Mouse (Mus musculus) megakaryocyte, embryonic 14.5 days (primary cell): Measurements from ENCODE around the gene Pgam1. TPM values are rescaled to one million over a fixed set of nuclear protein-coding genes. Genes with fewer than 3 reads are reported as not detected.

Experiments
- H3K27me3 ChIP-seq: replicated peaks from 2 replicates; pipeline ENCODE3; 2012; ENCODE audit warnings: inconsistent platforms
- H3K36me3 ChIP-seq: replicated peaks from 2 replicates; pipeline ENCODE3; 2012; ENCODE audit warnings: low read length, inconsistent platforms, mixed read lengths
- H3K4me1 ChIP-seq: 2 replicates; pipeline ENCODE4 v1.6.1; 2012; ENCODE audit warnings: inconsistent platforms
- H3K4me3 ChIP-seq: replicated peaks from 2 replicates; pipeline ENCODE3; 2012; ENCODE audit warnings: moderate library complexity, mild to moderate bottlenecking, inconsistent platforms
- H3K9me3 ChIP-seq: 2 replicates; pipeline ENCODE4 v1.6.1; 2012; ENCODE audit warnings: inconsistent platforms
- FLI1 ChIP-seq: IDR thresholded peaks from 2 replicates; pipeline ENCODE4 v1.6.1; 2012; ENCODE audit warnings: low read length, inconsistent platforms, mixed read lengths
- GATA1 ChIP-seq: IDR thresholded peaks from 3 replicates; pipeline ENCODE4 v1.6.1; 2012; ENCODE audit warnings: mixed read lengths, low read length, inconsistent platforms, borderline replicate concordance
- polyA plus RNA-seq: library from polyadenylated mRNA; stranded (reverse); fragments of >175 nt; gene quantifications from 2 replicates; pipeline ENCODE4 v1.2.3, GENCODE M21; 2012; ENCODE audit warnings: low replicate concordance; ENCODE audit not compliant: insufficient read depth

The Pgam1 gene
- polyA plus RNA-seq, 1 experiment = 1,266 TPM

DNA sequence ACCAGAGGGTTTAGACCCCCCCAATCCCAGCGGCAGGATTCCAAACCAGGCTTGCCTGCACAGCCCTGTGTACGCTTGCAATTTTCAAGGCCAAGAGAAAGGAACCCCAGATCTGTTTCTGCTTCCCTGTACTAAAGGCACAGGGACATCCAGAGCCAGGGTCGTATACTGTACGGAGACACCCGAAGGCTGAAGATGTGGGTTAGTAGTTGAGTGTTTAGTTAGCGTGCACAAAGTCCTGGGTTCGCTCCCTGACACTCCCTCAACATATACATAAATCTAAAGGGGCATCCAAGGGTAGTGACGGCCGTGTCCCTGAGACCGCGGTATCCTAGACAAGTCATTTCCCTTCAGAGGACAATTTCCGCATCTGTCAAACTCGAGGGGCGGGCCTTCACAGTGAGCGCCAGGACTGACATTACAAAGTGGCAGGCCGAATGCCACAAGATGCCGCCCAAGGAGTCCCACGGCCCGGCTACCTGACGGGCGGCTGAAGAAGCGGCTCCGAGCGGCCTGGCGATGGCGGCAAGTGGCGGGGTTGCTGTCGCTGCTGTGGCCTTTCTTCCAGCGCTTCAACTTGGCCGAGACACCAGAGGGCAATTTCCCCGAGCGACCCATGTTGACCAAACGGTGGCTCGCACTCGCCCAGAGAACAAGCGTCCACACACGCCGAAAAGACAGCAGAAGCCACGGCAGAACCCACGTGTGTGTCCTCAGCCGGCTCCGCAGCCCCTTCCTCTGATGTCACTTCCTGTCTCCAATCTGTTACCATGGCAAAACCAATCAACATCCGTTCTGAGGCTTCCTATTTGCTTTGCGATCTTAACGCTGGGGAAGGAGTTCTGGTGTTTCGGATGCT is 16.0 kb upstream of the Pgam1 start, which contains the start of gene Rrp12:
Gene Rrp12, minus strand, starts transcription at position 714 of the 859 bp plus-strand sequence.
- Histone ChIP-seq H3K4me3 (peak within 1 kb of the TSS; percentile 96), H3K9me3 (no peaks in the 10 kb centered on the region), H3K27me3 (no peaks in the 10 kb centered on the region), H3K4me1 (peaks cover 66% of the 10 kb centered on the region), H3K36me3 (peaks cover 23% of the 10 kb centered on the region)
- peak; percentile 66; the same call in 1 of the 2 replicates for TF ChIP-seq FLI1
- TF ChIP-seq GATA1 = no peak

DNA sequence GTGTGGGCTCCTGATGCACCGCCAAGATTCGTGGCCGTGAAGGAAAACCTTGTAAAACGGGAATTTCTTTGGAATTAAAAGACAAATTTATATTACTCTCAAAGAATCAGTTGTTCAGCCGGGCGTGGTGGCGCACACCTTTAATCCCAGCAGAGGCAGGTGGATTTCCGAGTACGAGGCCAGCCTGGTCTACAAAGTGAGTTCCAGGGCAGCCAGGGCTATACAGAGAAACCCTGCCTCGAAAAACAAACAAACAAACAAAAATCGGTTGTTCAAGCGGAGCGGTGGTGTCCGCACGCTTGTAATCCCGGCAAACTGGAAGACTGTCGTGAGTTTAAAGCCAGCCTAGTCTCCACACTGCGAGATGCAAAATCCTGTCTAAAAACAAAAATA is 15.4 kb upstream of the Pgam1 start:
- Histone ChIP-seq H3K4me3 (peak overlapping the region; percentile 96), H3K36me3 (peaks cover 17% of the 10 kb centered on the region), H3K4me1 (peaks cover 72% of the 10 kb centered on the region), H3K9me3 (no peaks in the 10 kb centered on the region), H3K27me3 (no peaks in the 10 kb centered on the region)
- TF ChIP-seq FLI1 (no peak), GATA1 (no peak)

DNA sequence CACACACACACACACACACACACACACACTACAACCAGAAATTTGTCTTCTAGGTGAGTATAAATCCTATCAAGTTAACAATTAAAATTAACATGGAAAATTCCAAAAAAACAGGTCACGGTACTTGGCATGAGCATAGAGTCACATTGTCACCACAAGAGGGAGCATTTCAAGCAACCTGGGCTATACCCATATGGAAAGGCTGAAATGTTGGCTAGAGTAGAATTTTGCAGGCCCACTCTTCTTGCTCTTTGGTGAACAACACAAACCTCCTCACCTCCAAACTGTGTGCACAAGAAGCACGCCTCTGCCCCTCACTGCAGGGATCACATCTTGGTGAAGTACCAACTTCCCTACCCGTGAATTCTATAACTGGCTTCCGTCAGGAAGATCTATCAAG is 12.9 kb upstream of the Pgam1 start:
- no peaks in the 10 kb centered on the region for H3K36me3 ChIP-seq
- no peaks in the 10 kb centered on the region for H3K27me3 ChIP-seq
- TF ChIP-seq FLI1 (no peak), GATA1 (no peak)
- H3K4me1 ChIP-seq = peaks cover 78% of the 10 kb centered on the region
- H3K4me3 ChIP-seq = peak overlapping the region; percentile 18
- H3K9me3 ChIP-seq = no peaks in the 10 kb centered on the region

DNA sequence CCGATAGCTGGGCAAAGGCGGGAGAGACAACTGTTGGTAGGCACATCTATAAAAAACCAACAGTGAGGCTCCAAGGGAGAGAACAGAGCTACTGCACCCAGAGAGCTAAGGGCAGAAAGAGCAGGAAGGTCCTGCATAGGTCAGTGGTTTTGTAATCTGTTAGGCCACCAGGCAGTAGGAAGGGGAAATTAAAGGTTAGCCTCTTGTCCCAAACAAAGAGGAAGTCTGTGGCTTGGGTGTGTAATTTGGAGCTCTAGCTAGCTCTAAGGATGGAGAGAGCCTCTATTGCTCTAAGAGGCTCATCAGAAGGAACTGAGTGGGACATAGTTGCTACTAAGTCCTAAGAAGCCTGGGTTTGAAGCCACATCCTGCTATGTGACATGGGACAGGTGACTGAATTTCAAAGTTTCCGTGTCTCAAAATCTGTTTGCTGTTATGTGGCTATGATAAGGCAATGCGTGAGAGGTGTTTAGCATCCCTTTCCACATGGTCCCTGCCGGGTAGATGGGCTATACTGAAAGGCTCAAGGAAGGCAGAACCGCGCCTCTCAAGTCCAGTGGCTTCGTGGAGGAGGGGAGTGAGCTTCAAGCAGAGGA is 11.1 kb upstream of the Pgam1 start:
- TF ChIP-seq GATA1 (no peak), FLI1 (no peak)
- Histone ChIP-seq H3K36me3 (peaks cover 2% of the 10 kb centered on the region), H3K9me3 (no peaks in the 10 kb centered on the region), H3K27me3 (no peaks in the 10 kb centered on the region), H3K4me3 (peak overlapping the region; percentile 83), H3K4me1 (peaks cover 77% of the 10 kb centered on the region)

DNA sequence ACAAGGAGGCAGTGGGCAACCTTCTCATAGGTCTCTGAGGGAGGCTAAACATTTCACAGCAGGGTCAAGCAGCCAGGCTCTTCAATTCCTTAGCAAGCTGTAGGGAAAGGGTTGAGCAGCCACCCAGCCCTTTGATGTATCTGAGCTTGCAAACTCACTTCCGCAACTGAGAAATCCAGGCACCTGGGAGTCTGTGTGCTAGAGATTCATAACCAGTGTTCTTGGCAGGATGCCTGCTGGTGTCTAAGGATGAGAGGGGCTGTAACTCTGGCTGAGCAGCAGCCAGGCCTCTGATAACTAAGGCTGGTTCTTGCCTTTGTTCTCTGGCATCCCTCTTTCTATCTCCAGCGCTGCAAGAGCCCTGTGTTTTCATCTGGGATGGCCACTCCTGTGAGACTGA is 10.0 kb upstream of the Pgam1 start:
- peaks cover 8% of the 10 kb centered on the region for H3K36me3 ChIP-seq
- H3K4me1 ChIP-seq = peaks cover 83% of the 10 kb centered on the region
- H3K9me3 ChIP-seq = no peaks in the 10 kb centered on the region
- peak overlapping the region; percentile 12 for H3K4me3 ChIP-seq
- H3K27me3 ChIP-seq = no peaks in the 10 kb centered on the region
- TF ChIP-seq FLI1 = no peak
- TF ChIP-seq GATA1 = no peak

DNA sequence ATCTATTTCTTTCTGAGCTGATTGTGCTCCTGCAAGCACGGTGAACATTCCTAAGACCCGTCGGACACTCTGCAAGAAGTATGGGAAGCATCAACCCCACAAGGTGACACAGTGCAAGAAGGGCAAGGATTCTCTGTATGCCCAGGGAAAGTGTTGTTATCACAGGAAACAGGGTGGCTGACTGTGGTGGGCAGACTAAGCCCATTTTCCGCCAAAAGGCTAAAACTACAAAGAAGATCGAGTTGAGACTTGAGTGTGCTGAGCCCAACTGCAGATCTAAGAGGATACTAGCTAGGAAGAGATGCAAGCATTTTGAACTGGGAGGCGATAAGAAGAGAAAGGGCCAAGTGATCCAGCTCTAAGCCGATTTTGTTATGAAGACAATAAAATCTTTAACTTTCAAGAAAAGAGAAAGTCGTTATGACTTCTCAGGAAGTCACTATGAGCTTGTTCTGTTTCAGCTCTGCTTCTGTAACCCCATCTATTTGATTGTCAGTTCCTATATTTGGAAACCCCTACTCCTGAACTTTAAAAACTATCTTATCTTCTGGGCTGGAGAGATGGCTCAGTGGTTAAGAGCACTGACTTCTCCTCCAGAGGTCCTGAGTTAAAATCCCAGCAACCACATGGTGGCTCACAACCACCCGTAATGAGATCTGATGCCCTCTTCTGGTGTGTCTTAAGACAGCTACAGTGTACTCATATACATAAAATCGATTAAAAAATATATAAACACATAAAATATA is 8.7 kb upstream of the Pgam1 start:
- Histone ChIP-seq H3K4me1 (peaks cover 88% of the 10 kb centered on the region), H3K4me3 (peak overlapping the region; percentile 73), H3K27me3 (no peaks in the 10 kb centered on the region), H3K36me3 (peaks cover 8% of the 10 kb centered on the region), H3K9me3 (no peaks in the 10 kb centered on the region)
- TF ChIP-seq FLI1 (no peak), GATA1 (no peak)

DNA sequence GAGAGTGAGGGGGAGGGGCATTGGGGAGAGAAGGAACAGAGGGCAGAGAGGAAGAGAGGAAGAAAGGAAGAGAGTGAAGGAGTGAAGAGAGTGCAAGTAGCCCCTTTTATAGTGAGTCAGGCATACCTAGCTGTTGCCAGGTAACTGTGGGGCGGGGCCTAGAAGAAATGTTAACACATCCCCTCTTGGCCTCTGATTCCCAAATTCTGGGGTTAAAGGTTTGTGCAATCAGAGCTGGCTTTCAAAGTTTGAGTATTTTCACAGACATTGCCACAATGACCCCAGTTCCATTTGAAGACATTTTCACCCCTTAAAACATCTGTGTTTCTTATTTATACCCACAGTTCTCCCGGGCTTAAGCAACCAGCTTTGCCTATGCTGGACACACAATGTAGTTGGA is 6.5 kb upstream of the Pgam1 start:
- peaks cover 8% of the 10 kb centered on the region for H3K36me3 ChIP-seq
- TF ChIP-seq GATA1 (no peak), FLI1 (no peak)
- no peaks in the 10 kb centered on the region for H3K27me3 ChIP-seq
- H3K4me1 ChIP-seq = peaks cover 83% of the 10 kb centered on the region
- H3K4me3 ChIP-seq = no peak overlapping the region
- no peaks in the 10 kb centered on the region for H3K9me3 ChIP-seq

DNA sequence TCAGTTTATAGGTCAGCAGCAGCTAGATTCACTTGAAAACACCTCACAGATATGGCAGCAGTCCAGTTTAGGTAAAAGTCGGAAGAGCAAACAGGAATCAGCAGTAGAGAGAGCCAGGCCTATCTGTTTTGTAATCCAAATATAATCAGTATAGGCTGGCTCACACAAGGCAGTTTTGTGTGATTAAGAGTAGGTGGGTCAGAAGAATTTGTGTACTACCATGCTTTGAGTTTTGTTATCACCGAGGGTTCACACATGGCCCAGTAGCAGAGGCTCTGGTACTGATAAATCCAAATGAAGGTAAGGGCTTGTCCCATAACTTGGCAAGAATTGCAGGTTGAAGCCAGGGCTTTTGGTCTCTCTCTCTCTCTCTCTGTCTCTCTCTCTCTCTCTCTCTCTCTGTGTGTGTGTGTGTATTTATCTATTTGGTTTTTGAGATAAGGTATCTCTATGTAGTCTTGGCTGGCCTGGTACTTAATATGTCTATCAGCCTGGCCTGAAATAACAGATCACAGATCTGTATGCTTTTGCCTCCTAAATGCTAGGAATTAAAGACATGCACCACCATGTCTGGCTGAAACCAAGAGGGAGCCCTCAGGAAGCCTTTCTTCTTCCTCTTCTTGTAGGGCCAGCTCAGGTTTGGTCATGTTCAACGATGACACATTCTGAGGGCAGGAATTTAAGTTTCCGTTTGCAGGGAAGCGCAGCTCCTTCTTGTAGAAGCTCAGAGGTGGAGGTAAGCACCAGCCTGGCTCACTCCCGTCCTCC is 5.2 kb upstream of the Pgam1 start:
- H3K36me3 ChIP-seq = peaks cover 8% of the 10 kb centered on the region
- no peaks in the 10 kb centered on the region for H3K9me3 ChIP-seq
- TF ChIP-seq GATA1 (no peak), FLI1 (no peak)
- no peaks in the 10 kb centered on the region for H3K27me3 ChIP-seq
- peak overlapping the region; percentile 40 for H3K4me3 ChIP-seq
- H3K4me1 ChIP-seq = peaks cover 76% of the 10 kb centered on the region

DNA sequence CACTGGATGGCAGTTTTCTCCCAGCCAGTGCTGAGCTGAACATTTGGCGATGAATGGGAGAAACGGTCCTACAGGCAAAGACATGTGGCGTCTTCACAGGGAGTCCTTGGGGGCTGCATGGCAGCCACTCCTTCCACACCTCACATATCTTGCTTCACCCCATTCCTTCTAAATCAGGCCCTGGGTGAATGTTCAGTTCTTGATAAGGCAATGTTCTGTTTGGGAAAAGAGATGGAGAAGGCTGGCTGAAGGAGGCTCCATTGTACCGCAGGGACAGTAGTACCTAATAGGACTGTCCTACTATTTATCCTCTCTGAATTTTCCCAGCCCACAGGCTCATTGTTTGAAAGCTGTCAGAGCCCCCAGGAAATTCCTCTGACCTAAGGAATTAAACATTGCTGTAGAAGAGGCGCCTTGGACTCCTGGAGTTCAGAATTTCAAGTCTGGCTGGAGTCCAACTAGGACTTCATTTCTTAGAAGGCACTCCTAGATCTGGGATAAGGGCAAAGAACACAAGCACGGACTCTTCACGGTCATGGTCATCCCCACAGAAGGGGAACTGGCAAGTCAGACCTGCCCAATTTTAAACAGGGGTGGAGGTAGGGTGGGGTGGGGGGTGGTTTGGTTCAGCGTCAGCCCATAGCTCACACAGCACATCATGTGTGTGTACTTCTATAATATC is 4.5 kb upstream of the Pgam1 start:
- no peaks in the 10 kb centered on the region for H3K27me3 ChIP-seq
- H3K4me3 ChIP-seq = peak overlapping the region; percentile 40
- H3K9me3 ChIP-seq = no peaks in the 10 kb centered on the region
- peaks cover 8% of the 10 kb centered on the region for H3K36me3 ChIP-seq
- peaks cover 69% of the 10 kb centered on the region for H3K4me1 ChIP-seq
- no peak for TF ChIP-seq GATA1
- TF ChIP-seq FLI1 = no peak
